Mouse (Mus musculus): Measurements from ENCODE around the gene Car3.
"Not testable (repeated sequence)": the region's sequence is repeated elsewhere in the genome, so short reads cannot be mapped to it uniquely, and the experiment has no call there.

Car3 gene

DNA sequence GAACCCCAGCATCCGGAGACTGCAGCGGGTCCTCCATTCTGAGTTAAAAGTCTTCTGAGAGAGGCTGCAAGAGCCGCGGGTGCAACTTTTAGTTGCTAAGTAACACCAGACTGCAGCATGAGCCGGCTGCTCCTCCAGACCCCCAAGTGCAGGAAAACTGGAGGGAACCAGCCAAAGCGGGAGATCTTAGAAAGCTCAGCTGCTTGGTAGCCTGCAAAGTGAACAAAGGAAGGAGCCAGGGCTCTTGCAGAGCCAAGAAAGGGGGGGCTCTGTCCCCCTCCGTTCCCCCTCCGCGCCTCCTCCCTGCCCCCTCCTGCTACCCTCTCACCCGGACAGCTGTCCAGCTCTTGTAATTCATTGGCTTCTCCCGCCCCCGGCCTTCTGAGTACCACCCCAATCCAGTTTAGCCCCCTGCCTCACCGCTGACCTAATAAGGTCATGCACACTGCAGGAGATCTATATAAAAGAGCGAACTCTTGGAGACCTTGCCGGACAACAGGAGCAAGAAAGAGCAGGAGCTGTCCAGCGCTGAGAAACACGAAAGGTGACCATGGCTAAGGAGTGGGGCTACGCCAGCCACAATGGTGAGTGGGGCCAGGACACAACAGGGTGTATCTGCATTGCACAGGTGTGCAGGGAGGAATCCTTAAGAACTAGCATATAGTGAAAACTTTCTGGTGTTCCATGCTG is at the start of gene Car3:
Gene Car3 (plus strand): TSS at position 491 of the 690 bp plus-strand sequence.
- no peak for DNase-seq

GRCm38 (mm10) chr3:14815396-14815795 is 47.9 kb upstream of the Car3 start:
- DNase-seq: not testable (repeated sequence)

GRCm38 (mm10) chr3:14819844-14820504 is 43.3 kb upstream of the Car3 start:
- no peak for DNase-seq

DNA sequence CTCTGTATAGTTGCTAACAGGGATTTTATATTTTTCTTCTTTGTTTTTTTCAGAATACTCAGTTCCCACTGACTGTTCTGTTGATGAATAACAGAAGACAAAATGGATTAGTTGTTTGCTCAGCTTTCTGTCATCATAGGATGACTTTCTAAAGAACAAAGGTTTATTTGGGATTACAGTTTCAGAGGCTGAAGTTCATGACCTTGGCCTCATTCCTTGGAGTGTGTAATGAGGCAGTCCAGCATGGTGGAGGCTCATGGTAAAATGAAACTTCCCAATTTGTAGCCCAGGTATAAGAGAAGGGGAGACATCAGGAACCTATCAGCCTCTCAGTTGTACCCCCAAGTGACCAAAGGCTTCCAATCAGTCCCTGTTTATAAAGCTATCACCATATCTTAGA is 34.4 kb upstream of the Car3 start:
- no peak for DNase-seq

DNA sequence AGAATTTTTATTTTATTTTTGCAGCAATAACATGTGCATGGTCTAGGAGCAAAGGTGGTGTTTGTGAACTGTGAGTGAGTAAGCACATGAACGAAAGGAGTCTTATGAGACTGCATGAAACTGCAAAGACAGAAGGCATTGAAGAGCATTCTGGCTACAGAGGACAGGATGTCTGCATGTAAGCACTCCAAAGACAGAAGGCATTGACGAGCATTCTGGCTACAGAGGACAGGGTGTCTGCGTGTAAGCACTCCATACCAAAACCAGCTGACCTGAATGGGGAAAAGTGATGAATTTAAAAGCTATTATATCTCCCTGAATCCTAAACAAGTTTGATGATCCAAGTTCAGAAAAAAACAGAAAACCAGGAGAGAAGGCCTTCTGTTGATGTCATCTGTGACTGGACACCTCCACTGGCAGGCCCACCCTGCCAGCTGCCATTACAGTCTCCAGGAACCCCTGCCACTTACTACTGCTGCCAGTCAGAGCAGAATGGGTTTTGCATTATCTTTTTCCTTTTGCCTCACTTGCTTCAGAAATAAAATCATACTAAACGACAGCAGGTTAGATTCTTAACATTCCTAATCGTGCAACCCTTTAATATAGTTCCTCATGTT is 32.0 kb upstream of the Car3 start:
- DNase-seq: no peak

- no peak for DNase-seq
These were observed 30.5 kb upstream of the Car3 start for GRCm38 (mm10) chr3:14832766-14833165.

DNA sequence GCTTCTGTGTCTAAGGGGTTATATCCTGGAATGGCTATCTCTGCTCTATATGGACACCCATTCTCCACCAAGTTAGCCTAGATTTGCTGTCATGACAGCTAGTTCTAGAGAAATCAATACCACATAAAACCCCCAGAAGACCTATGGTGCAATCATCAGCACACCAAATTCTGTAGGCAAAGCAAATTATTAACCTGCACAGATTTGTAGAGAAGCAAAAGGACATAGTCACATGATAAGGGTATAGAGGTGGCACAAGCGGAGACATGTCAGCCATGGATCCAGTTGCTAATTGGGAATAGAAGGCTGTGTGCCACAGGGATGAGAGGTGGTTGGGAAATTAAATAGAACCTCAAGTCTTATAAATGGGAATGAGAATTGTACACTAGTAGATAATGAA is 24.4 kb upstream of the Car3 start:
- DNase-seq: no peak

DNA sequence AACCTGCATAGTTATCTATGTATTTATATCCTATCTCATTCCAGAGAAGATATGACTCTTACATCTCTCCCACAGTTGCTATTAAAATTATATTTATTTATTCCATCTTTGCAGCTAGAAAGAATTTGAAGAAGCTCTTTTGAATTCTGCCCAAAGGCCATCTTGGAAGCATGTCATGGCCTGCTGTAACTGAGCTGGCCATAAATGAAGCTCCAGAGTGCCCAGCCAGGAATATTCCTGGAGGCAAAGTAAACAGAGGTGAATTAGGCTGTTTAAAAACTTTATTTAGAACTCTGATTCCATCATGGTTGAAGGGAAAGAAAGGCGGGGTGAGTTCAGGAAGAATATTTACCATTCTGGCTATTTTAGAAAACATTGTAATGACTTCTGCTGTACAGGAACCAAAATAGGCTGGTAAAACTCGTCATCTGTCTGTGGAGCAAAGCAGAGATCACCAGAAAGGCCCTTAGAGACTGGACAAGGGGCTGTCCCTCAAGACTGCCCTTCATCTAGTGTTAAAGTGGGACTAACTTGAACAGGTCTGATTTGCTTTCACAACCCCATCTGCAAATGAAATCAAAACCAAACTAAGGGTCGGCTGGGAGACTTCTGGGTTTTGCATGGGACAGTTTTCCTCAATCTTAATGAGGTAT is 23.7 kb upstream of the Car3 start:
- DNase-seq: no peak

DNA sequence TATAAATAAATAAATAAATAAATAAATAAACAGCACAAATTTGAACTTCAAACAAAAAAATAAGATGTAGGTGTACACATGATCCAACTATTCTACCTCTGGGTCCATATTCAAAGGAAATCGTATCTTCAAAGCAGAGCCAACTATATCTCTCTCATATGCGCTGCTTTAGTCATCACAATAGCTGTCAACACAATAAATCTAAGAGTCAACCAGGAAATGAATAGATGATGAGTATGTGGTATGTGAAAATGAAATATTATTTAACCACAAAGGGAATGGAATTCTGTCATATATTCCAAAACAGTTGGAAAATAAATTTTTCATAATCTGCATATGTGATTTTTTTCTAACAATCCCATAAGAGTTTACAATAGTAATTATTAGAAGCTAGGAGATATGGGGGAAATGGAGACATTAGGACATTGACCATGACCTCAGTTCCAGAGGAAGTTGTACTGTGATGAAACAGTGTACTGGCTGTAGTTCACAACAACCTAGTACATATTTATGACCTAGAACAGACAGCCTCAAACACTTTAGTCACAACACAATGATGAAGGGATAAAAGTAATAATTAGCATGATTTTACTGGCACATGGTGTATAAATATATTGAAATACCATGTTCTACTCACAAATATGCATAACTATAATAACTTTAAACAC is 14.6 kb upstream of the Car3 start:
- DNase-seq: no peak

DNA sequence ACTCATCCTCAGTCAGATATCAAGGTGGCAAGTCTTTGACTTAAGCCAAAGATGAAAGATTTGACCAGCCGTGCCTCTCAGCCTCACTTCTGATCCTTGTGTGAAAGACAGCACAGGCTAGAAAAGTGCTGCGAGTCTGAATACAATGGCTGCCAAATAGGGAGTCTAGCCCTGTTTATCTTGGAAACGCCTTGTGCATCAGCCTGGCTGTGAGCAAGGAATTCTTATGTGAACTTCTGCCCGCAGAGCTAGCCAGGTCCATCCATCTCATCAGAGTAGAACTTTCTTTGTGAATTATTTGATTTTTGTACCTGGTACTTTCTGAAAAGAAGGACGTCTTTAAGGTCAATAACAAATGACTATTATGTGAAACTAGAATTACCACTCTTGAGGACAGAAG is 9.3 kb upstream of the Car3 start:
- no peak for DNase-seq

DNA sequence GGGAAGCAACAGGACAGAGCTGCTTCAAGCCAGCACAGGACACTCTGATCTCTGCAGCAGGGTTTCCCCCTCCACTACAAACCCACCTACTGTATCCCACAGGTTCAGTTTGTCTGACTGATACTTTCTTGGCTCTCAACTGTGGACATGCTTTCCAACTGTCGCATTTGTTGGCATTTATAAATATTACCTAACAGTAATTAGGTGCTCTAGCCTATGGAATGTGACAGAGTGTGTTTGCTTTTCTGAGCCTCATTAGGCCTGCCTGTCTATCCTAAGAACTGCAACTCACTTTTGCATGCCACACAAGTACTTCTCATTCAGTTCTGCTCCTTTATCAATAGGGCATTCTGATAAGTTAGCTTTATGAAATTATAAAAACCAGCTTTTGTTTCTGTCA is 8.9 kb upstream of the Car3 start:
- no peak for DNase-seq

GRCm38 (mm10) chr3:14857874-14858273 is 5.4 kb upstream of the Car3 start:
- no peak for DNase-seq

DNA sequence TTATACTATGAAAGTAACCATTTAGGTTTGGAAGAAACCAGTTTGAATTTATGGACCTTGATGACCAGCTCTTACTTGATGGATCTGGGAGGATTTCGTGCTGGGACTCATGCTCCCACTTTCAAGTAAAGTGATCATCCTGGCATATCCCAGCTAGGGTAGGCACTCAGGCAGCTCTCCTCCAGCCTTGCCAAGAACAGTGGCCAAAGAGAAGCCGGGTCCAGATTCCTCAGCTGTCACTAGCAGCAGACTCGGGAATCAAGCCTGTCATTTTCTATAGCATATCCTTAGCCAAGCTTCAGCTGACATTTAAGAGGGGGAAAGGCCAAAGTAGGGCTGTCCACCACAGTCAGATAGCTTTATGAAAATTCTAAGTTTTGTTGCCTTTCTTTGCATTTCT is 3.0 kb upstream of the Car3 start:
- DNase-seq: no peak

- DNase-seq: no peak
These were observed 2.1 kb upstream of the Car3 start for GRCm38 (mm10) chr3:14861165-14861564.

- no peak for DNase-seq
These were observed 1.5 kb upstream of the Car3 start for GRCm38 (mm10) chr3:14861787-14862186.

DNA sequence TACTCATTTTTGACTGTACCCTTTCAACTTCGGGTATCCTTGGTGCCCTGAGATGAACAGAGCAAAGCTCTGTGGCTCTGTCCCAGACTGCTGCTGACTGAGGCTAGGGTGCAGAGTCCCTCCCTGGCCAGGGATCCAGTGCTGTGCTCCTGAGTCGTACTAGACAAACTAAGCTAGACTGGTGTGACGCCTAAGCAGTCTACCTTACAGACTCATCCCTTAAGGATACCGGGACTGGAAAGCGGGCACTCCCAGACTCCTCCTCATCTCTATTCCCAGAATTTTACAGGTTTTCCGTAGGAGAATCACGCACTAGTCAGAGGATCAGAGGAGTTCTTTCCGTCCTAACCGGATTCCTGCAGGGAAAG is 674 bp upstream of the Car3 start:
- no peak for DNase-seq

GRCm38 (mm10) chr3:14863922-14864321 is 610 bp downstream of the Car3 start:
- DNase-seq: no peak

GRCm38 (mm10) chr3:14865941-14866340 is 2.6 kb downstream of the Car3 start:
- DNase-seq: no peak

DNA sequence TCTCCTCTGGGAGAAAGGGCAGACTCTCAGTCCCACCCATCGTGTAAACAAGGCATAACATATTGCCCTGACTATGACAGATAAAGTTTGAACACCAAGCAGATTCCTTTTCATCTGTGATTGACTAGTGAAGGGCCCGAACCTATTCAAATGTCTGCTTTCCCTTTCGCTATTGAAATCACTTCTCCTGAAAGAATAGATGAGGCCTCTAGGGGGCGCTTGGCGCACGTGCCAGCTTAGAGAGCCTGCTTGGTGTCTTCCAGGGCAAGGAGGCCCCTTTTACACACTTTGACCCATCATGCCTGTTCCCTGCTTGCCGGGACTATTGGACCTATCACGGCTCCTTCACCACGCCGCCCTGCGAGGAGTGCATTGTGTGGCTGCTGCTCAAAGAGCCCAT is 6.5 kb downstream of the Car3 start:
- DNase-seq: peak; percentile 91 to 92

- no peak for DNase-seq
These were observed 7.2 kb downstream of the Car3 start for GRCm38 (mm10) chr3:14870528-14870927.

DNA sequence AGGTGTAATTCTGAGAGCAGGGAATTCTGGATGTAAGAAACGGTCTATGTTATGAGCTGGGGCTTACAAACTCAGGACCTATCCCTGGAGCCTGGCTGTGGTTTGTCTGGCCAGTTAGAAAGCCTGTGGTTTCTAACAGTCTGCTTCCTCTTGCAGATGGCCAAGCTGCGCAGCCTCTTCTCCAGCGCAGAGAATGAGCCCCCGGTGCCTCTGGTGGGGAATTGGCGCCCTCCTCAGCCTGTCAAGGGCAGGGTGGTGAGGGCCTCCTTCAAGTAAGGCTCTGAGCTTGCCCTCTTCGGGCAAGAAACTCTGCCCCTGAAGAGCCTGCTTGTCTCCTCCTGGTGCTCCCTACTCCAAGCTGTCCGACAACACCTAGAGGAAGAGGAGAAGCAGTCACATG is 8.1 kb downstream of the Car3 start:
- peak; percentile 43 to 46 for DNase-seq

DNA sequence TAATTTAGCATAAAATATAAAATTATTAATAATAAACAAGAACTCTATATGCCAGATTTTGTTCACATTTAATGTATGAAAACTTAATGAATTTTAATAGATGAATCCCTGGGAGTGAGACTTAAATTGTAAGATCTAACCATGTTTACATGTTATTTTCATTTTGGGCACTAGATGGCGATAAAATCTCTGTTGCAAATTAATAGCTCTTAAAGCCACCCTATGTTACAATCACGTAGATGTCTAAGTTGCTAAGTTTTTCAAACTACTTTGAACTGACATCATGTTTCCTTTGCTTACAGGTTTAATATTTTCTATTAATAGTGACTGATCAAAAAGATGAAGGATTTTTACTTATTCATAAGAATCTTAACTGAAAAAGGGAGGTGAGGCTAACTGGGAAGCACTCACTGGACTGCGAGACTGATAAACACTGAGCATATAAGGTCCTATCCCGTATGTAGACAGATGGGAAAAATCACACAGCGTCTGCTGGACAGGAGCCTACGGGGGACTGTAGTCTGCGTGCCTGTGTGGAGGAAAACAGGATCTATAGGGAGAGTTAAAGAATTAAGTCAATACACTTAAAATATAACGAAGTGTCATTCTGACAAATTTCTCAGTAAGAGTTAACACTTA is 11.2 kb downstream of the Car3 start:
- no peak for DNase-seq

Data from B cell, adult 2 months (primary cell).